Mouse (Mus musculus) cerebellum, adult (tissue): ENCODE measurements around the gene Csrp2.

Experiments
- ATAC-seq: cut with Nextera tagmentation; 2 replicates; pipeline ENCODE4 v1.9.2; 2017; ENCODE audit warnings: mild to moderate bottlenecking, moderate library complexity, mixed read lengths; ENCODE audit not compliant: insufficient number of reproducible peaks, low FRiP score, low TSS enrichment

Csrp2 gene

GRCm38 (mm10) chr10:110931161-110931912 is 11.7 kb downstream of the Csrp2 start:
- ATAC-seq, result no peak

- ATAC-seq, result no peak
These were observed 12.4 kb downstream of the Csrp2 start for GRCm38 (mm10) chr10:110931913-110932560.

GRCm38 (mm10) chr10:110933584-110933983 is 14.0 kb downstream of the Csrp2 start:
- ATAC-seq, result no peak

GRCm38 (mm10) chr10:110935081-110935480 is 15.5 kb downstream of the Csrp2 start:
- no peak for ATAC-seq

GRCm38 (mm10) chr10:110935669-110936068 is 16.1 kb downstream of the Csrp2 start:
- ATAC-seq, result no peak

- 0 out of 2 replicates have a peak, but pooled peaks have one; percentile 17 for ATAC-seq
These were observed 18.8 kb downstream of the Csrp2 start for GRCm38 (mm10) chr10:110938361-110938760.

- ATAC-seq, result peak; percentile 80
These were observed 19.4 kb downstream of the Csrp2 start for GRCm38 (mm10) chr10:110938841-110939549.

- peak; percentile 55; the same call in 1 of the 2 replicates for ATAC-seq
These were observed 20.1 kb downstream of the Csrp2 start for GRCm38 (mm10) chr10:110939717-110940116.

- no peak for ATAC-seq
These were observed 21.3 kb downstream of the Csrp2 start for GRCm38 (mm10) chr10:110940740-110941398.

GRCm38 (mm10) chr10:110941968-110942367 is 22.4 kb downstream of the Csrp2 start:
- ATAC-seq, result no peak

- no peak for ATAC-seq
These were observed 23.2 kb downstream of the Csrp2 start for GRCm38 (mm10) chr10:110942806-110943205.

- no peak for ATAC-seq
These were observed 24.6 kb downstream of the Csrp2 start for GRCm38 (mm10) chr10:110944175-110944574.

GRCm38 (mm10) chr10:110945966-110946365 is 26.4 kb downstream of the Csrp2 start:
- ATAC-seq, result no peak

GRCm38 (mm10) chr10:110947574-110947973 is 28.0 kb downstream of the Csrp2 start:
- no peak for ATAC-seq

- no peak for ATAC-seq
These were observed 31.5 kb downstream of the Csrp2 start for GRCm38 (mm10) chr10:110951112-110951511.

- no peak for ATAC-seq
These were observed 32.2 kb downstream of the Csrp2 start for GRCm38 (mm10) chr10:110951748-110952147.

GRCm38 (mm10) chr10:110952271-110952670 is 32.7 kb downstream of the Csrp2 start:
- no peak for ATAC-seq

- ATAC-seq, result peak; percentile 61
These were observed 33.4 kb downstream of the Csrp2 start for GRCm38 (mm10) chr10:110952937-110953451.

GRCm38 (mm10) chr10:110958879-110959278 is 39.3 kb downstream of the Csrp2 start:
- ATAC-seq, result no peak

- no peak for ATAC-seq
These were observed 40.2 kb downstream of the Csrp2 start for GRCm38 (mm10) chr10:110959781-110960180.
